Comparison of ENCODE assay signal across 9 mouse cellular contexts in the genomic region with DNA sequence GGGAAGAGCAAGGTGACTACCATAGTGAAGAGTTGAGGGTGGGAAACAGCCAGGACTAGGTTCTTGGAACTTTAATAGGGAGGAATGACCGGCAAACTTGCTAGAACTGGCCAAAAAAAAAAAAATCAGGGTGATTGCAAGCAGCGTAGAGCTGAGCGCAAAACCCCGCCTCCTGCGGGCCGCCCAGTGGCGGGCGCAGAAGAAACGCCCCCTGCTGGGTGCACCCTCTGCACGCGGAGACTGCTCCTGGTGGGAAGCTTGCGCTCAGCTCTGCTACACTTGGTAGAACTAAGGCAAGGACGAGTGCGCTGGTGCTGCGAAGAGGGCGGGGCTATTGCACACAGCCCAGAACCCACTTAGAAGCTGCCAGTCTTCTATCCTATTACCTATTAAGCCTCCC. TPM values are rescaled to one million over a fixed set of nuclear protein-coding genes. Genes with fewer than 3 reads are reported as not detected.
DNase-seq lines count a peak whose midpoint lies in the region; ATAC-seq and TF ChIP-seq lines count a peak whose summit lies in the region.
"Had no signal": no experiment of that assay in that cellular context is flagged by ENCODE, and none has a peak within 500 bp of the region (broad histone marks: within the 10 kb centered on the region; RNA-seq: fewer than 3 reads in every experiment).

No protein-coding gene starts in this region.

- under 1% methylated on average over 16 of the region's 16 CpGs for WGBS in forebrain, postnatal 0 days
- under 1% methylated on average over 16 of the region's 16 CpGs for WGBS in hindbrain, embryonic 10.5 days

- ATAC-seq in forebrain, postnatal 0 days, result peak; percentile 67
- ATAC-seq in megakaryocyte, adult 5-6 weeks (ENCODE audit: poor library complexity, severe bottlenecking), result peak; percentile 71

- H3K4me3 ChIP-seq in ES-E14 (ENCODE audit: insufficient read depth in 1 of 2, low read depth in 1 of 2, low read length in 2 of 2, poor library complexity in 1 of 2, severe bottlenecking in 1 of 2), result peak overlapping the region; percentile 15 to 51; a peak in 3 of 4 replicates
- H3K4me3 ChIP-seq in bone marrow macrophage, adult 2 months (ENCODE audit: insufficient read depth, low read length), result peak overlapping the region; percentile 63
- H3K4me3 ChIP-seq in forebrain, postnatal 0 days (ENCODE audit: low read depth, low read length), result no peak overlapping the region
- peak overlapping the region; percentile 32 for H3K4me3 ChIP-seq in hindbrain, embryonic 10.5 days

- peaks cover 36% of the 10 kb centered on the region for H3K27me3 ChIP-seq in forebrain, postnatal 0 days (ENCODE audit: insufficient read depth, low read length)
- peaks cover 100% of the 10 kb centered on the region for H3K27me3 ChIP-seq in hindbrain, embryonic 10.5 days (ENCODE audit: insufficient read depth, poor library complexity, severe bottlenecking)

- in situ Hi-C loops in ES-E14 (cut with MboI; ENCODE audit: low sequenced_read_pairs in 2 of 2, unreplicated experiment in 2 of 2), result no loop called here

- peak overlapping the region; percentile 29; the same call in 1 of the 2 replicates for H3K4me2 ChIP-seq in forebrain, postnatal 0 days (ENCODE audit: low read depth)

- H3K27ac ChIP-seq in ES-E14 (ENCODE audit: insufficient read depth, low read depth, low read length, poor library complexity, severe bottlenecking), result peak overlapping the region; percentile 4; the same call in 1 of the 2 replicates
- H3K27ac ChIP-seq in bone marrow macrophage, adult 2 months (ENCODE audit: insufficient read depth, low read depth, low read length), result peak overlapping the region; percentile 77
- H3K27ac ChIP-seq in forebrain, postnatal 0 days (ENCODE audit: low read depth, low read length), result no peak overlapping the region
- no peak overlapping the region for H3K27ac ChIP-seq in hindbrain, embryonic 10.5 days

- H3K4me1 ChIP-seq in ES-E14 (ENCODE audit: control insufficient read depth in 2 of 2, insufficient read depth in 2 of 2, low read length in 2 of 2, poor library complexity in 1 of 2), result peaks cover 16 to 21% of the 10 kb centered on the region in 2 experiments; a peak in 3 of 4 replicates
- H3K4me1 ChIP-seq in bone marrow macrophage, adult 2 months (ENCODE audit: control insufficient read depth, insufficient read depth, low read length), result peaks cover 24% of the 10 kb centered on the region
- H3K4me1 ChIP-seq in forebrain, postnatal 0 days (ENCODE audit: insufficient read depth), result no peaks in the 10 kb centered on the region
- peaks cover 56% of the 10 kb centered on the region for H3K4me1 ChIP-seq in hindbrain, embryonic 10.5 days (replicated peaks)

- DNase-seq in ES-E14 (ENCODE audit: low read depth, low spot score), result no peak
- DNase-seq in forebrain, postnatal 0 days, result peak; percentile 73
- DNase-seq in hindbrain, embryonic 10.5 days (ENCODE audit: low spot score), result peak; percentile 68
- DNase-seq in layer of hippocampus, postnatal 36 days, result peak; percentile 64 to 69
- peak; percentile 62 to 63 for DNase-seq in right cerebral cortex, adult 2 months (ENCODE audit: low spot score in 2 of 2)
- DNase-seq in urinary bladder, postnatal 14 days (ENCODE audit: low spot score), result peak; percentile 88

- peak overlapping the region; percentile 36; the same call in 1 of the 2 replicates for H3K9ac ChIP-seq in ES-E14 (ENCODE audit: insufficient read depth, low read depth, low read length, poor library complexity, severe bottlenecking)
- no peak overlapping the region for H3K9ac ChIP-seq in forebrain, postnatal 0 days

- no peak for TF ChIP-seq CTCF in bone marrow macrophage, adult 2 months (IDR thresholded peaks at IDR 0.05; ENCODE audit: low read depth, low read length)
- TF ChIP-seq CTCF in forebrain, postnatal 0 days (IDR thresholded peaks at IDR 0.05; ENCODE audit: low read depth), result peak; percentile 68

- no peaks in the 10 kb centered on the region for H3K9me3 ChIP-seq in ES-E14 (ENCODE audit: control insufficient read depth, insufficient read depth, low read depth, low read length)
- H3K9me3 ChIP-seq in forebrain, postnatal 0 days (ENCODE audit: low read length), result no peaks in the 10 kb centered on the region
- no peaks in the 10 kb centered on the region for H3K9me3 ChIP-seq in hindbrain, embryonic 10.5 days

- no peak for TF ChIP-seq POLR2A in bone marrow macrophage, adult 2 months (IDR thresholded peaks at IDR 0.05; ENCODE audit: borderline replicate concordance, low read depth, low read length)

- peaks cover 4% of the 10 kb centered on the region; the same call in 1 of the 2 replicates for H3K36me3 ChIP-seq in ES-E14 (ENCODE audit: control insufficient read depth, insufficient read depth, low read length, poor library complexity, severe bottlenecking)
- no peaks in the 10 kb centered on the region for H3K36me3 ChIP-seq in forebrain, postnatal 0 days (ENCODE audit: insufficient read depth)
- H3K36me3 ChIP-seq in hindbrain, embryonic 10.5 days, result no peaks in the 10 kb centered on the region

TF ChIP-seq in ES-E14, 5 proteins besides CTCF, POLR2A, EP300 and RAD21:
- TF ChIP-seq HCFC1 (IDR thresholded peaks at IDR 0.05; ENCODE audit: borderline replicate concordance, insufficient read depth, low read length) (no peak), ZNF384 (IDR thresholded peaks at IDR 0.05; ENCODE audit: low read depth, low read length) (peak; percentile 97)

RNA-seq across cellular contexts. Expression of gene Mt1, which starts 4.2 kb away (rescaled TPM):
- total RNA-seq in ES-E14 (2012; rRNA removed), result 306 and 332 TPM in 2 replicates
- 218 and 271 TPM in 2 replicates for polyA plus RNA-seq in bone marrow macrophage, adult 2 months (2012; ENCODE audit: insufficient read depth, insufficient read length, missing spikeins)
- total RNA-seq in forebrain, postnatal 0 days (2014; rRNA removed), result 205 and 418 TPM in 2 replicates
- 386 and 411 TPM in 2 replicates for polyA plus RNA-seq in forebrain, postnatal 0 days (2015; fragmentation: Nextera tagmentation; extraction: Ambion mirVana)
- polyA plus RNA-seq in hindbrain, embryonic 10.5 days (2016; fragmentation: Nextera tagmentation; extraction: Ambion mirVana), result 159 and 234 TPM in 2 replicates
- total RNA-seq in layer of hippocampus, postnatal 36 days (2021), result 100 to 1,000 TPM; 532 to 675 TPM
- total RNA-seq in megakaryocyte, adult 5-6 weeks (2015), result 18.6 and 24.3 TPM in 2 replicates
- total RNA-seq in megakaryocyte, adult 5-6 weeks (2017), result 32.5 and 48.1 TPM in 2 replicates

RNA-seq across cellular contexts. Expression of gene Mt2, which starts 10.7 kb away (rescaled TPM):
- 541 and 635 TPM in 2 replicates for total RNA-seq in ES-E14 (2012; rRNA removed)
- 9.4 and 11.8 TPM in 2 replicates for polyA plus RNA-seq in bone marrow macrophage, adult 2 months (2012; ENCODE audit: insufficient read depth, insufficient read length, missing spikeins)
- total RNA-seq in forebrain, postnatal 0 days (2014; rRNA removed), result 36.4 and 88.1 TPM in 2 replicates
- polyA plus RNA-seq in forebrain, postnatal 0 days (2015; fragmentation: Nextera tagmentation; extraction: Ambion mirVana), result 139 and 143 TPM in 2 replicates
- 48.0 and 63.2 TPM in 2 replicates for polyA plus RNA-seq in hindbrain, embryonic 10.5 days (2016; fragmentation: Nextera tagmentation; extraction: Ambion mirVana)
- total RNA-seq in layer of hippocampus, postnatal 36 days (2021), result 100 to 1,000 TPM; 418 to 575 TPM
- 0.76 and 2.8 TPM in 2 replicates for total RNA-seq in megakaryocyte, adult 5-6 weeks (2015)
- total RNA-seq in megakaryocyte, adult 5-6 weeks (2017), result 2.0 and 4.2 TPM in 2 replicates

RNA-seq across cellular contexts. Expression of gene Mt3, which starts 30.7 kb away (rescaled TPM):
- 2.1 and 6.6 TPM in 2 replicates for total RNA-seq in ES-E14 (2012; rRNA removed)
- not detected in 2 replicates for polyA plus RNA-seq in bone marrow macrophage, adult 2 months (2012; ENCODE audit: insufficient read depth, insufficient read length, missing spikeins)
- total RNA-seq in forebrain, postnatal 0 days (2014; rRNA removed), result 151 and 445 TPM in 2 replicates
- polyA plus RNA-seq in forebrain, postnatal 0 days (2015; fragmentation: Nextera tagmentation; extraction: Ambion mirVana), result 316 and 341 TPM in 2 replicates
- 8.4 and 13.2 TPM in 2 replicates for polyA plus RNA-seq in hindbrain, embryonic 10.5 days (2016; fragmentation: Nextera tagmentation; extraction: Ambion mirVana)
- 1,000 to 10,000 TPM; 1,130 to 1,248 TPM for total RNA-seq in layer of hippocampus, postnatal 36 days (2021)
- not detected in 2 replicates for total RNA-seq in megakaryocyte, adult 5-6 weeks (2015)
- total RNA-seq in megakaryocyte, adult 5-6 weeks (2017), result not detected in 2 replicates

RNA-seq across cellular contexts. Expression of gene Nup93, which starts 31.2 kb away (rescaled TPM):
- 82.8 and 92.5 TPM in 2 replicates for total RNA-seq in ES-E14 (2012; rRNA removed)
- polyA plus RNA-seq in bone marrow macrophage, adult 2 months (2012; ENCODE audit: insufficient read depth, insufficient read length, missing spikeins), result 21.4 and 23.7 TPM in 2 replicates
- 43.7 and 44.5 TPM in 2 replicates for total RNA-seq in forebrain, postnatal 0 days (2014; rRNA removed)
- 31.4 and 36.7 TPM in 2 replicates for polyA plus RNA-seq in forebrain, postnatal 0 days (2015; fragmentation: Nextera tagmentation; extraction: Ambion mirVana)
- 114 and 134 TPM in 2 replicates for polyA plus RNA-seq in hindbrain, embryonic 10.5 days (2016; fragmentation: Nextera tagmentation; extraction: Ambion mirVana)
- total RNA-seq in layer of hippocampus, postnatal 36 days (2021), result 10 to 100 TPM; 56.7 to 74.8 TPM
- total RNA-seq in megakaryocyte, adult 5-6 weeks (2015), result 15.8 and 17.7 TPM in 2 replicates
- 22.9 and 24.1 TPM in 2 replicates for total RNA-seq in megakaryocyte, adult 5-6 weeks (2017)

RNA-seq across cellular contexts. Expression of gene Mt4, which starts 46.1 kb away (rescaled TPM):
- total RNA-seq in ES-E14 (2012; rRNA removed), result 1.6 and 6.4 TPM in 2 replicates
- polyA plus RNA-seq in bone marrow macrophage, adult 2 months (2012; ENCODE audit: insufficient read depth, insufficient read length, missing spikeins), result not detected in 2 replicates
- not detected in 2 replicates for total RNA-seq in forebrain, postnatal 0 days (2014; rRNA removed)
- not detected in 2 replicates for polyA plus RNA-seq in forebrain, postnatal 0 days (2015; fragmentation: Nextera tagmentation; extraction: Ambion mirVana)
- polyA plus RNA-seq in hindbrain, embryonic 10.5 days (2016; fragmentation: Nextera tagmentation; extraction: Ambion mirVana), result not detected in 2 replicates
- not detected for total RNA-seq in layer of hippocampus, postnatal 36 days (2021)
- not detected in 2 replicates for total RNA-seq in megakaryocyte, adult 5-6 weeks (2015)
- total RNA-seq in megakaryocyte, adult 5-6 weeks (2017), result not detected in 2 replicates
- total RNA-seq: layer of hippocampus, adult 8-10 months had no signal

Comparison
In these comparisons a context has a peak if more than half of its experiments do, and no peak if none do; other contexts are left out.
1. H3K27ac ChIP-seq: peak in ES-E14 (single experiment) and bone marrow macrophage, adult 2 months (single experiment); none in forebrain, postnatal 0 days (single experiment) and hindbrain, embryonic 10.5 days (single experiment).
2. RNA of gene Mt3, which starts 30.7 kb away (total RNA-seq): 1,130 to 1,248 TPM in layer of hippocampus, postnatal 36 days and 151 to 445 TPM in forebrain, postnatal 0 days; 2.1 to 6.6 TPM in ES-E14 and not detected in megakaryocyte, adult 5-6 weeks; every median in the first group is over 10 times any median in the second.